Mouse (Mus musculus) kidney, adult 2 months (tissue): ENCODE results near the gene Ssh3.

Source experiments
- CTCF ChIP-seq: fragments of 200-500 bp; conservative IDR thresholded peaks from 2 replicates; pipeline ENCODE4 v1.5.1; 2011; ENCODE audit warnings: low read depth, mild to moderate bottlenecking, control low read depth, low read length, moderate library complexity, mixed read lengths; ENCODE audit not compliant: insufficient read depth, insufficient read length
- POLR2A ChIP-seq: fragments of 200-500 bp; IDR thresholded peaks from one replicate; pipeline ENCODE4 v1.6.1; 2011; ENCODE audit warnings: low read depth, low read length, control low read depth

- TF ChIP-seq CTCF = no peak
- TF ChIP-seq POLR2A = no peak
Measured at GRCm38 (mm10) chr19:4315223-4315944, 46.4 kb upstream of the Ssh3 start.
